Mouse (Mus musculus): ENCODE data around the gene Dennd6b.
A peak's percentile ranks its signal among the peaks of the same experiment; 100 is the strongest.

The Dennd6b gene

DNA sequence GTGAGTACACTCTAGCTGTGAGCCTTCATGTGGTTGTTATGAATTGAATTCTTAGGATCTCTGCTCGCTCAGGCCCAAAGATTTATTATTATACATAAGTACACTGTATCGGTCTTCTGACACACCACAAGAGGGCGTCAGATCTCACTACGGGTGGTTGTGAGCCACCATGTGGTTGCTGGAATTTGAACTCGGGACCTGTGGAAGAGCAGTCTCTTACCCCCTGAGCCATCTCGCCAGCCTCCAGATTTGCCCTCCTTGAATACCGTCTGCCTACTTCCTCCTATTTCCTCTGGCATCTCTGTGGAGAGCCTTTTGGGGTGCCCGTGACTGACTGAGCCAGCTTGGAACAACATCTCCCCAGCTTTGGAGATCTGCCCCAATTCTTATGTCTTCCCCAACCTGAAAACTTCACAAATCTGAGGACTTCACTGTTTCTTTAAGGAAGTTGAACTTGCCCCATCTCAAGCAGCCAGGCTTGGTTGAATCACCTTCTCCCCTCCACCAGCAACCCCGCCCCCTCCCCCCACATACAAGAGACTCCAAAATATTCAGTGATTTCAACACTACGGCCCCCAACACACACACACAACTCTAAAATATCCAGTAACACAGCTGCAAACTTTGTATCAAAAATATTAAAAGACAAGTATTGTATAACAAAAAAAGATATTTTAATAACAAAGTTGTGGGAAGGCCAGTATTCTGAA is 14.6 kb downstream of the Dennd6b start:
- DNase-seq (ENCODE audit: low spot score), result peak; percentile 31

GRCm38 (mm10) chr15:89180571-89181229 is 15.6 kb downstream of the Dennd6b start, which contains the start of gene Plxnb2:
Gene Plxnb2 (minus strand): TSS chr15:89180788.
- peak; percentile 86 for DNase-seq (ENCODE audit: low spot score)

DNA sequence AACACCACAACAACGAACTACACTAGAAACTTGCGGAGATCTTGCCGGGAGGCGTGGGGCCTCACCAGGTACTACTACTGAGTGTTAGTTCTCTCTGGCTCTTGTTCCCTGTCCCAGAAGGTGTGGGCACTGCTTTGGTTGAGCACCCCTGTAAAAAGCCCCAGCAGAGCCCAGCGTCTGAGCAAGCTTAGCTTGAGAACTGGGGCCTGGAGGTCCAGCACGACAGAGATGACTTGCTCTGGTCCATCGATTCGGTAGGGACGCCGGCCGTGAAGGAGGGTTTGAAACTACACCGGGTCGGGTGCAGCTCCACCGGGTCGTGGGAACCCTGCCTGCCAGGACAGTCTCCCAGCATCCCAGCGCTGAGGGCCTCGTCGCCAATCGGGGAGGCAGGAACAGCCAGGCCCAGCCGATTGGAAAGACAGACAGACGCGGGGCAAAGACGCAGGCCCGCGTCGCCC is 16.2 kb downstream of the Dennd6b start:
- DNase-seq (ENCODE audit: low spot score), result no peak

- DNase-seq (ENCODE audit: low spot score), result peak; percentile 18
Measured at GRCm38 (mm10) chr15:89179630-89179964, 16.7 kb downstream of the Dennd6b start.

- peak; percentile 69 for DNase-seq (ENCODE audit: low spot score)
Measured at GRCm38 (mm10) chr15:89178954-89179629, 17.2 kb downstream of the Dennd6b start.

GRCm38 (mm10) chr15:89178260-89178860 is 17.9 kb downstream of the Dennd6b start:
- peak; percentile 31 for DNase-seq (ENCODE audit: low spot score)

- DNase-seq (ENCODE audit: low spot score), result no peak
Measured at GRCm38 (mm10) chr15:89177576-89178259, 18.6 kb downstream of the Dennd6b start.

GRCm38 (mm10) chr15:89177121-89177520 is 19.2 kb downstream of the Dennd6b start:
- no peak for DNase-seq (ENCODE audit: low spot score)

- DNase-seq (ENCODE audit: low spot score), result no peak
Measured at GRCm38 (mm10) chr15:89175411-89176155, 20.7 kb downstream of the Dennd6b start.

DNA sequence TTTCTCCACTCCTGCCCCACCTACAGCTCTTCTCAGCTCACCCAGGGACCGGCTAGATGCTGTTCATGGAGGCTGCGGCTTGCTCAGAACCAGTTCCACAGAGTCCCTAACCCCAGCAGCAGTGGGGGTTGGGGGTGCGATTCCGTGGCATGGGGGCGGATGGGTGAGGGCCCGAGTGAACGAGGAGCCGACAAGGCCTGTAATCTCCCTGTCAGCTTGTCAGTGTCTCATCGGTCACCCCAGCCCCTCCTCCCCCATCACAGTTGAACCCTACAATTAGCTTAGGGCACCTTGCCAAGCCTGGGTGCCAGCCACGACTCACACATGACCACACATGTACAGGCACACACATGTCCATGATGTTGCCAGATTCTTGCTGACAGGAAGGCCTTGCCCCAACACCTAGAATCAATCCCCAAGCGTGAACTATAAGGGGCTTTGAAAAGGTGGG is 21.4 kb downstream of the Dennd6b start:
- DNase-seq (ENCODE audit: low spot score), result no peak

- peak; percentile 72 for DNase-seq (ENCODE audit: low spot score)
Measured at GRCm38 (mm10) chr15:89173906-89174214, 22.4 kb downstream of the Dennd6b start.

- DNase-seq (ENCODE audit: low spot score), result peak; percentile 72
Measured at GRCm38 (mm10) chr15:89173024-89173905, 23.0 kb downstream of the Dennd6b start.

GRCm38 (mm10) chr15:89172276-89172935 is 23.9 kb downstream of the Dennd6b start:
- no peak for DNase-seq (ENCODE audit: low spot score)

- no peak for DNase-seq (ENCODE audit: low spot score)
Measured at GRCm38 (mm10) chr15:89171526-89172051, 24.7 kb downstream of the Dennd6b start.

GRCm38 (mm10) chr15:89170102-89170501 is 26.2 kb downstream of the Dennd6b start:
- no peak for DNase-seq (ENCODE audit: low spot score)

GRCm38 (mm10) chr15:89169431-89169830 is 26.9 kb downstream of the Dennd6b start:
- peak; percentile 80 for DNase-seq (ENCODE audit: low spot score)

GRCm38 (mm10) chr15:89168922-89169321 is 27.4 kb downstream of the Dennd6b start:
- no peak for DNase-seq (ENCODE audit: low spot score)

- DNase-seq (ENCODE audit: low spot score), result no peak
Measured at GRCm38 (mm10) chr15:89165478-89165877, 30.8 kb downstream of the Dennd6b start.

DNA sequence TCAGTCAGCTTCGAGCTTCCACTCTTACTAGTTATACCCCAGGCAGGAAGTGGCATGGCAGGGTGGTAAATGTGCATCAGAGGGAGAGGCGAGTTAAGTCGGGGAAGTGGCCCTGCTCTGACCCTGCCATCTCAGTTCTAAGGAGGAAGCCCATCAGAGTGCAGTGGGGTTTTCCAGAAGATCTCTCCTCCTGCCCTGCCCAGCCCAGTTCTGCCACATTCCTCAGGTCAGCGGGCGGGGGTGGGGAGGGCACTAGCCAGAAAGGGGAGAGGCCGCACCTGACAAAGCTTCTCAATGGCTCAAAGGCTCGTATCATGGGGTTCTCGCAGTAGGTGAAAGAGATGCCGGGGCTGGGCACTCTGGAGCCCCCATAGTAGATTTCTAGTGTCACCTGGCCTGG is 34.9 kb downstream of the Dennd6b start:
- DNase-seq (ENCODE audit: low spot score), result no peak

Data from retina, embryonic 14.5 days (tissue).